Mouse (Mus musculus) thymus, adult 2 months (tissue): ENCODE data around the gene Arl8a. TPM values are rescaled to one million over a fixed set of nuclear protein-coding genes. Genes with fewer than 3 reads are reported as not detected.

Experiments used
- DNase-seq: peaks from one replicate; pipeline ENCODE4 v3.0.0; 2021
- H3K27ac ChIP-seq: fragments of 200-500 bp; 2 replicates; pipeline ENCODE4 v1.5.1; 2012; ENCODE audit warnings: low read length, control low read depth; ENCODE audit not compliant: control insufficient read depth, insufficient read depth
- H3K27me3 ChIP-seq: fragments of 200-500 bp; 2 replicates; pipeline ENCODE4 v1.6.1; 2012; ENCODE audit warnings: mild to moderate bottlenecking, low read length, moderate library complexity, mixed read lengths; ENCODE audit not compliant: control insufficient read depth, insufficient read depth
- H3K36me3 ChIP-seq: fragments of 200-500 bp; 2 replicates; pipeline ENCODE4 v1.6.1; 2012; ENCODE audit warnings: mild to moderate bottlenecking, low read length, moderate library complexity; ENCODE audit not compliant: control insufficient read depth, insufficient read depth
- H3K4me1 ChIP-seq: fragments of 200-500 bp; replicated peaks from 2 replicates; pipeline ENCODE4 v1.6.1; 2012; ENCODE audit warnings: low read length; ENCODE audit not compliant: control insufficient read depth, insufficient read depth
- H3K4me3 ChIP-seq: fragments of 200-500 bp; 2 replicates; pipeline ENCODE4 v1.5.1; 2012; ENCODE audit warnings: mild to moderate bottlenecking, low read length, control low read depth, moderate library complexity; ENCODE audit not compliant: control insufficient read depth, insufficient read depth
- CTCF ChIP-seq: fragments of 200-500 bp; IDR thresholded peaks from 2 replicates; pipeline ENCODE4 v1.5.1; 2012; ENCODE audit warnings: mild to moderate bottlenecking, control low read depth, low read length, moderate library complexity, borderline replicate concordance; ENCODE audit not compliant: control insufficient read depth, poor library complexity, insufficient read depth; ENCODE audit errors: extremely low read depth
- POLR2A ChIP-seq: fragments of 200-500 bp; IDR thresholded peaks from 2 replicates; pipeline ENCODE4 v1.6.1; 2012; ENCODE audit warnings: mild to moderate bottlenecking, low read length, control low read depth, moderate library complexity; ENCODE audit not compliant: control insufficient read depth, poor library complexity, insufficient read depth; ENCODE audit errors: extremely low read depth
- WGBS: fragments of 180-500 bp; shearing (Covaris S2); methylation state at CpG from one replicate; pipeline ENCODE4 v1.1.7; 2018; 5-methylcytosine and 5-hydroxymethylcytosine counted together
- polyA plus RNA-seq: library from polyadenylated mRNA; depleted of rRNA; stranded (reverse); fragments of >200 nt; gene quantifications from 2 replicates; pipeline ENCODE4 v1.2.3, GENCODE M21; 2012

Gene Arl8a
- polyA plus RNA-seq, 1 experiment, result 59.4 TPM

- TF ChIP-seq CTCF (no peak), POLR2A (no peak)
- DNase-seq, result no peak
- H3K36me3 ChIP-seq, result peaks cover 10% of the 10 kb centered on the region
- H3K27me3 ChIP-seq, result no peaks in the 10 kb centered on the region
- H3K27ac ChIP-seq, result no peak overlapping the region
- no peak overlapping the region for H3K4me3 ChIP-seq
- peaks cover 3% of the 10 kb centered on the region; the same call in 1 of the 2 replicates for H3K4me1 ChIP-seq
- 88% methylated on average over 6 of the region's 6 CpGs for WGBS
Observed at GRCm38 (mm10) chr1:135156300-135156699, 9.7 kb downstream of the Arl8a start.

- H3K4me1 ChIP-seq, result peaks cover 3% of the 10 kb centered on the region; the same call in 1 of the 2 replicates
- no peaks in the 10 kb centered on the region for H3K27me3 ChIP-seq
- no peak overlapping the region for H3K27ac ChIP-seq
- TF ChIP-seq CTCF (no peak), POLR2A (no peak)
- no peak overlapping the region for H3K4me3 ChIP-seq
- H3K36me3 ChIP-seq, result peaks cover 10% of the 10 kb centered on the region
- 94% methylated on average over 5 of the region's 5 CpGs for WGBS
- no peak for DNase-seq
Observed at GRCm38 (mm10) chr1:135158633-135159032, 12.0 kb downstream of the Arl8a start.

GRCm38 (mm10) chr1:135159074-135159473 is 12.4 kb downstream of the Arl8a start:
- TF ChIP-seq POLR2A (no peak), CTCF (no peak)
- Histone ChIP-seq H3K4me1 (peaks cover 3% of the 10 kb centered on the region; the same call in 1 of the 2 replicates), H3K27me3 (no peaks in the 10 kb centered on the region), H3K4me3 (no peak overlapping the region), H3K27ac (no peak overlapping the region), H3K36me3 (peaks cover 10% of the 10 kb centered on the region)
- no peak for DNase-seq
- 92% methylated on average over 7 of the region's 7 CpGs for WGBS

GRCm38 (mm10) chr1:135159556-135160123 is 13.0 kb downstream of the Arl8a start:
- 93% methylated on average over 11 of the region's 11 CpGs for WGBS
- H3K27me3 ChIP-seq, result no peaks in the 10 kb centered on the region
- TF ChIP-seq POLR2A (no peak), CTCF (no peak)

GRCm38 (mm10) chr1:135160411-135161050 is 13.9 kb downstream of the Arl8a start:
- no peak for DNase-seq
- Histone ChIP-seq H3K36me3 (peaks cover 7% of the 10 kb centered on the region), H3K27me3 (no peaks in the 10 kb centered on the region), H3K4me1 (no peaks in the 10 kb centered on the region), H3K4me3 (no peak overlapping the region), H3K27ac (no peak overlapping the region)
- TF ChIP-seq POLR2A (no peak), CTCF (no peak)
- 91% methylated on average over 13 of the region's 13 CpGs for WGBS

More at GRCm38 (mm10) chr1:135159556-135160123, 13.0 kb downstream of the Arl8a start:
- H3K27ac ChIP-seq, result no peak overlapping the region
- H3K4me1 ChIP-seq, result peaks cover 1% of the 10 kb centered on the region; the same call in 1 of the 2 replicates
- no peak for DNase-seq
- peaks cover 10% of the 10 kb centered on the region for H3K36me3 ChIP-seq
- no peak overlapping the region for H3K4me3 ChIP-seq

- Histone ChIP-seq H3K36me3 (no peaks in the 10 kb centered on the region), H3K4me1 (no peaks in the 10 kb centered on the region), H3K4me3 (no peak overlapping the region), H3K27me3 (no peaks in the 10 kb centered on the region), H3K27ac (no peak overlapping the region)
- WGBS, result 97% methylated on average over 6 of the region's 6 CpGs
- no peak for TF ChIP-seq POLR2A
- TF ChIP-seq CTCF, result no peak
- DNase-seq, result no peak
Observed at GRCm38 (mm10) chr1:135162720-135163119, 16.1 kb downstream of the Arl8a start.

GRCm38 (mm10) chr1:135167435-135167834 is 20.8 kb downstream of the Arl8a start, which contains the start of gene Gpr37l1:
Gene Gpr37l1 (minus strand): TSS chr1:135167681.
- Histone ChIP-seq H3K4me3 (no peak within 1 kb of the TSS), H3K36me3 (no peaks in the 10 kb centered on the region), H3K27me3 (no peaks in the 10 kb centered on the region), H3K4me1 (no peaks in the 10 kb centered on the region), H3K27ac (no peak within 1 kb of the TSS)
- TF ChIP-seq POLR2A, result no peak
- no peak for TF ChIP-seq CTCF
- no peak for DNase-seq
- 65% methylated on average over 11 of the region's 11 CpGs for WGBS
